Mouse (Mus musculus) regulatory T cell (primary cell): ENCODE results near the gene Crygs.

Source experiments
- in situ Hi-C: fragments of 300-600 bp; cut with MboI, MseI; formaldehyde crosslinking; loops from one replicate; pipeline ENCODE4 v1.15.1; 2025; ENCODE audit warnings: high pct_unique_total_duplicates

Crygs gene

DNA sequence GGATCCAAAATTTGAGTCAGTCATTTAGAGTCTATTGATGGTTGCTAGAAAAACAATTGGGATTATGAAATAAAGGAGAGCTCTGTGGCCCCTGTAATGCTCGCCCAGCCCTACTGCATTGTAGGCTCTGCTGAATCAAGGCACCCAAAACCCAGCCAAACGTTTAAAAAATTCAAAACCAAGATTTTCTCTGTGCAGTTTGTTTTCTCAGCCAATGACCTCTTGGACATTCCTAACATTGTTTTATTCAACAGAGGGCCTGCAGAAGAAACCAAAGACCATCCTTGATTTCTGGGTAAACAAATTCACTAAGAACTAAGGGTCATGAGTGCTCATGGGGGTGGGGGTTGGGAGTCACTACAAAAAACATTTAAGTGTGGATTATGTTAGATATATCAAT, at the start of gene Crygs:
Gene Crygs (minus strand): TSS at position 101 of the 400 bp plus-strand sequence.
- in situ Hi-C loops, result no loop called here

DNA sequence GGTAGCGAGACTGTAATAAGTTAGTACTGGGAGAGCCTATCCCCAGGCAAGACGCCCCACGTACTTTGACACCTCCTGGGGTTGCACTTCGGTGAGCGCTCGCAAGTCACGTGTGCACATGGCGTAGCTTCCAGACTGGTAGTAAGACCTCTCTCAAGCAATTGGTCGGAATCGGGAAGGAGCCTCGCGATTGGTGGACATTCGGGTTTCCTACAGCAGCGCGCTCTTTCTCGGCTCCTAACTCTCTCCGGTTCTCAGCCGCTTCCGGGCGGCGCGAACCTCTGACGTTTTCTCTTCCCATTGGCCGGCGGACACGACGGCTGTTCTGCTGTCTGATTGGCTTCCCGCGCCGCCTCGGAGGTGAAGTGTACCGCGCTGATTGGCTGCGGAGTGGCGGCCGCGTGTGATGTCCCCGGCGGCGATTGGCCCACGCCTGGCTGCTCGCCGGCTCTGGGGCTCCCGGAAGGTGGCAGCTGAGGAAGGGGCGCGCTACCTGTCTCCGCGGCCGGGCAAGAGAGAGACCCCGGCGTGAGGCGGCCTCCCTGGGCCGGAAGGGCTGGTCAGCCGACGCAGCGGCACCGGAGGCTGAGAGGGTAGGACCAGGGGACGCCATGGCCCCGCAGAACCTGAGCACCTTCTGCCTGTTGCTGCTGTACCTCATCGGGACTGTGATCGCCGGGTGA, 46.2 kb upstream of the Crygs start, which contains the start of the genes Tbccd1 and Dnajb11:
Gene Tbccd1 (minus strand): TSS at position 239 of the 683 bp plus-strand sequence.
Gene Dnajb11 (plus strand): TSS at position 415 of the 683 bp plus-strand sequence.
- in situ Hi-C loops, result no loop called here

DNA sequence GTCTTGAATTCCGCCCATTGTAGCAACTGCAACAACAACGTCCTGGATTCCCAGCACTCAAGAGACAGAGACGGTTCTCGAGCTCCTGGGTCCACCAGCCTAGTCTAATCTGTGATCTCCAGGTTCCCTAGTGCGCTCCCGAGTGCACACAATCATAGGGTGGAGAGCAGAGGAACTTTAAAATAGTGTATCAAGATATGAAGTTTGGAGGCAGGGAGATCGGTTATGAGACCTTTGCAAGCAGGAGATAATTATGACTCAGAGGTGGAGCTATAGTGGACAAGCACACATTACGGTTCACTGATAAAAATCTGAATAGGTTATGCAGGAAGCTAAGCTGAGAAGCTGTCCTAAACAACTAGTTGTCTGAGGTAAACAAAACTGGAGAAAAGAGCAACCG, 45.4 kb upstream of the Crygs start:
- in situ Hi-C loops, result no loop called here

DNA sequence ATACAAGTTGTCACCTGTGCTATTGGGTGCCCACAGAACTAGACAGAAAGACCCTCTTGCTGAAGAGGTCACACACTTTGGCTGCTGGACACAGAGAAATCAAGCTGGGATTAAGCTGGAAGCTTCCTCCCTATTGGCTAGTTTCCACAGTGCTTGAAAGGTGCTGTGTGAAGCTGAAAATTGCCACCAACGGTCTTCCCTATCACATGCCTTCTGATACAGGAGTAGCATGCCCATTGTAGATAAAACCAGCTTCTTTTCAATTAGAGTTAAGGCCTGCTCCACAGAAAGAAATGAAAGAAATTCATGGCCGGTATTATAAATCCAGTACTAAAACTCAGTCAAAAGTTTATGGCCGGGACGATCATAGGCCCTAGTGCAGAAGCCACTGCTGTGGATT, 41.3 kb upstream of the Crygs start:
- in situ Hi-C loops, result no loop called here

DNA sequence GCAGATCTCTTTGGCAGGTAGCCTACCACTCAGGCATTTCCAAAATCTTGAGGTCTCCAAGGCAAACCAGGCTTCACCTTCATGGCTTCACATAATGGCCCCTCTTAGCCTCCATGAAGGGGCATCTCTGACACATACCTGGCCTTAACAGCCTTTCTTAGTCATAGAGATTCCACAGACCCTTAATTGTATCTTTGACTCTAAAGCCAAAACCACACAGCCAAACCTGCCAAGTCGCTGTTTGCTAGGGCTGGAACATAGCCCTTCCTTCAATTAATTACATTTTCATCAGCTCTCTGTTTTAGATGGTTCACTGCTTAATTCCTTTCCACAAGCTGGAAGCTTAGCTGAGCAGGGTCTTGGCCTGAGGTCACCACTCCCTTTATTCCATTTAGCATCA, 37.0 kb upstream of the Crygs start:
- in situ Hi-C loops, result no loop called here

DNA sequence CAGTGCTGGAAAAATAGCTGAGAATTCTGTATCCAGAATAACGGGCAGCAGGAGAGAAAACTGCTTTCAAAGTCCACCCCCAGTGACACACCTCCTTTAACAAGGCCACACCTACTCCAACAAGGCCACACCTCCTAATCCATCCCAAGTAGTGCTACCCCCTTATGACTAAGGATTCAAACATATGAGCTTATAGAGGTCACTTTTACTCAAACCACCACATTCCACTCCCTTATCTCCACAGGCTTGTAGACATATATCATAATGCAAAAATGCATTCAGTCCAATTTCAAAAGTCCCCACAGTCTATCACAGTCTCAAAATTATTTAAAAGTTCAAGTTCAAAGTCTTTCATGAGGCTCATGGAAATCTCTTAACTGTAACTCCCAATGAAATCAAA, 36.3 kb upstream of the Crygs start:
- in situ Hi-C loops, result no loop called here

DNA sequence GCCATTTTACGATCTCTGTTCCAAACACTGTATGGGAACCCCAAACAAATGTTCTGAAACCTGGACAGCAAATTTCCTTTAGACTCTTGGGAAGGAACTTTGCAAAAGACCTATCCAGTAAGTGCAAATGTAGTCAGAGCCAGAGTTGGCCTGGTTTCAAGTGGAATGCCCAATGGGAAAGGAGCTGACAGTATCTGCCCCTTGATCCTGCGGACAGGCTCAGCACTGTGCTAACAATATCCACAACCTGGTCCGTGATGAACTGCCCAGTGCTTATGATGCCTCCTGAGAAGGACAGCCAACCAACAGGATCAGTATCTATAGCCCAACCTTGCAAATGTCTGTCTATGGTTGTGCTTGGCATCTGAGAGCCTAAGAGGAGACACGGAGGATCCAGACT, 34.1 kb upstream of the Crygs start:
- in situ Hi-C loops, result no loop called here

DNA sequence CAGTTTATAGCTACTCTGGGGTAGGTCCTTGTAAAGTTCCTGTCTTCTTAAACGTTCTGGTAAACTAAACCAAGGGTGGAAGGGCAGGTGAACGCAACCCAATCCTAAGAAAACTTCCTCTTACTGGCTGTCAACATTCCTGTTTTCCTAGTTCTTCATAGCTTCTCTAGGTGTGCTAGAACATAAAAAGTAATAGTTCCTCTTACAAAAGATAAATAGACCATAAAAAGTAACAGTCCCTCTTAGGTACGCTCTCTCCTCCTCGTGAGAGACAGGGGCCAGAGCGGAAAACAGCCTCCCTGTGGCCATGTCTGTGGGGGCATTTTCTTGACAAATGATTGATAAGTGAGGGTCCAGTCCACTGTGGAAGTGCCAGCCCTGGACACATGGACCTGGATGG, 33.5 kb upstream of the Crygs start:
- in situ Hi-C loops, result no loop called here

DNA sequence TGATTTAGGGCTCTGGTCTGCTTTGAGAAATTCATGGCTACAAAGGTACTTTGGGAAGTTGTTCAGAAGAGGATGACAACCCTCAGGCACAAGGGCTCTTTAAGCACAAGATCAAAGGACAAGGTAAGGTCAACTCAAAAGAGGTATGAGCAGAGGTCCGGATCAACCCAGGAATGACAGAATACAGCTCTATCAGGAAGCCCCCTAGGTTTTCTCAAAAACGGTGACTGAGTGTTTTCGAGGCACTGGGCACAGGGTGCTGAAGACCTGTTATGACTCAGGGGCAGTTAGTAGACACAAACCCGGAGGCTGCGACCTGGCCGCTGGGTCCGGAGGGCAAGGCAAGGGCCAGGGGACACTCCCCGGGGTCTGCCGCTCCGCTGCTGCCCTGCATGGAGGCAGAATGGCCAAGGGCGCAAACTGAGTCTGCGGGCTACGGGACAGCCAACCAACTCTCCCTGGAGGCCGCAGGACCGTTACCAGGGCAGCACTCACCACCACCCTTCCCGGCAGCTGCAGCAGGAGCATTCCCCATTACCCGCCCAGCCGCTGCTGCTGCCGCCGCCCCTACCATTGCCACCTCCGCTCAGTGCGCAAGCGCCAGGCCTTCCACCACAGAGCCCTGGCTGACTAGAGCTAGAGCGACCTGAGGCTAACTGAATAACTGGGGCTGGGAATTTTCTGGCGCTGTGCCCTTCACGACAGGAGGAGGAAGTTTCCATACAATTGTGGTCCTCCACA, 32.9 kb upstream of the Crygs start:
- in situ Hi-C loops, result no loop called here

DNA sequence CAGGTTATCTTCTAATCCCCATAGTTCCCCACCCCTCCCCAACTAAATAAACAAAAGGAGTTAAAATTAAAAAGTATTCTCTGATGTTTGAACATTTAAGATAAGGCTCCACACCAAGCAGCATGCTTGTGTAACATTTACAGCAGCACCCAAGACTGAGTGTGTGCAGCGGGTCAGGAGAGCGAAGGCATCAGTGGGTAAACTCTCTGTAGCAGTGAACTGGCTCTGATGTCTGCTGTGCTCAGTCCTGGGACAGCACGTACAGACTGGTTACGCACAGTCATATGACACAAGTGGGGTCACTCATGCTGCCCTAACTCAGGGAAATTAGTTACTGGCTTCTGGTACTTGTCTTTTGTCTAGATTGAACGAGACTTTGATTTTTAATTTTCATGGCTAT, 31.5 kb upstream of the Crygs start:
- in situ Hi-C loops, result no loop called here

DNA sequence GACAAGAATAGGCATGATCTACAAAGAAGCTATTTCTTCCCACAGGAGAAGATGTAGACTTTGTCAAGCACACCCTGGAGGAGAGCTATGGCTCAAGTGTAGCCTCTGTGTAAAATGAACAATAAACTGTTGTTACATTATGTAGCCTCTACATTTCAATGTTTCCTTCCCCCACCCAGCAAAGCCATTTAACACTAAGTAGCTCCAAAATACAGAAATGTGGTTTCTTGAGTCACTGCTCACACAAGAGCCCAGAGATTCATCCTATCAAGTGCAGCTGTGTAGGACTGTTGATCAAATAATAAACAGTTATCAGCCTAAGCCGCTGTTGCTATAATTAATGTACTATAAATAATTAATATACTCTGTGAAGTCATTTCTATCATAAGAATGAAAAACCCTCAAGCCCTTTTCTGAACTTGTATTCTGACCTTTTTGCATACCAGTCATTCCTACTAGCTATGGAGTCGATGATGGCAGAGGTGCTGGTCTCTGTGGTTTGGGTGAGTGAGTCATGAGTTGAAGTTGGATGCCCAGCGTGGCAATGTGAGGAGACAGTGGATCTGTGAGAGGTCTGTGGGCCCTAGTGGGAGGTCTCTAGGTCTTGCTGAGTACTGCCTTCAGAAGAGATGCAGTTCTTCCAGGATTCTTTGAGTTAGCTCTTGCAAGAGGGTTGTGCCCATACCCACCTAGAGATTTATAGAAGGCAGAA, 27.9 kb upstream of the Crygs start:
- in situ Hi-C loops, result no loop called here

DNA sequence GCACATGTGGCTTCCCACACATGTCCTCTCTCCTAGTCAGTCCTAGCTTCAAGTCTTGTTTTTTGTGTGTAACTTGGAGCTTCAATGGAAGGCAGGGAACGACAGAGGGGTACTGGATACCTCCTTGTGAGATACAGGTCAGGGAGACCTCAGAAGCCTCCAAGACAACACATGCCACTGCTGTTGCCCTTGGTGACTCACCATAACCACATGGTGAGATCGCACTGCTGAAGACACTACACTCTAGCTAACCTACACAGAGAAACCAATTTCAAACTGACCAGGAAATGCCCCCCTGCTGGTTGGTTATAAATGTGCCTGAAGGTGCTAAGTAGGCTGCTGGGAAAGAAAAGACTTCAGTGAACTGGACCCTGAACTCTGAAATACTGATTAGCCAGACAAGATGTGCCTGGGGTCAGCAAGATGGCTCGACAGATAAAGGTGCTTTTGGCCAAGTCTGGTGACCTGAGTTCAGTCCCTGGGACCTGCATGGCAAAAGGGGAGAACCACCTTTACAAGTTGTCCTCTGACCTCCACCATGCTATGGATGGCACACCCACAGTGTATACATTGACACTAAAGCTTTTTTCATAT, 21.7 kb upstream of the Crygs start:
- in situ Hi-C loops, result no loop called here

DNA sequence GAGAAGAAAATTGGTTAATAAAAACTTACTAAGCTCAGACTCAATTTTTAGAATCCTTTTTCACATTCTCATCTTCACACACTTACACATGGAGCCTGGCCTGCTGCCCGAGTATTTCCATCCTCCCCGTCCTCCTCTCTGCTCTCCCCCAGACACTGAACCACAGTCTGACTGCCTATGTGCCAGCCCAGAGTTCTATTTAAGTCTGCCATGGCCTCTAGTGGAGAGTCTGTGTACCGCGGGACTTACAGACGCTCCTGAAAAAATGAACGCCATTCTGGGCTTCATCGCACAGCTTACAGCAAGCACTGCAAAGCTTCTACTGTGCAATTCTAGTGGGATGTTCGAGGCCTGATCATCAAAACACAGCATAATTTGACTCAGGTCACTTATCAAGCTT, 9.4 kb upstream of the Crygs start:
- in situ Hi-C loops, result loop anchor here (5.0 kb wide), 1 partner anchor 88 kb away; no protein-coding TSS in a partner anchor

DNA sequence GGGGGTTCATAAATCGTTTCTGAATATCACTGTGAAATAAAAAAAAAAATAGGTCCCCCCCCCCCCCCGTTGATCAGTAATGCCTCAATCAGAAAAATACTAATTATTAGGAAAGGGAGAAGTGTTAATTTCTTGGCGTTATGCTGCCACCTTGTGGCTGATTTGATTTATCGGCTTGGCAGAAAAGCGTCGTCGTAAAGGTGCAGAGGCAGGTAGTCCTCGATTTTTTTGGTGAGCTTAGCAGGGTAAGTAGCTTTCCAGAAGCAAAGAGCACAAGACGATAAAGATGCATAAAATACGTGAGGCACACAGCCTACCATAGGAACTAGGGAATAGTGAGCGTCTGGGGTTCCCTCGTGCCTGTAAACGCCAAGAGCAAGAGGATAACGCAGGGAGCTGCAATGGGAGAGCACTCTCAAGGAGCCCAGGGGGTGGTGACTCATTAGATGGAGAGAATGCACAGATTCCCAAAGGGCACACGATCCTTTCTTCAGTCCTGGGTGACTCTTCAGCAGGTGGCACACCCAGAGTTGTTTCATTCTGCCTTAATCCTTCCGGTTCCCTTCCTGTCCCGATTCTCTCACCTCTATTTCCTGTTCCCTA, 3.8 kb downstream of the Crygs start:
- in situ Hi-C loops, result no loop called here

DNA sequence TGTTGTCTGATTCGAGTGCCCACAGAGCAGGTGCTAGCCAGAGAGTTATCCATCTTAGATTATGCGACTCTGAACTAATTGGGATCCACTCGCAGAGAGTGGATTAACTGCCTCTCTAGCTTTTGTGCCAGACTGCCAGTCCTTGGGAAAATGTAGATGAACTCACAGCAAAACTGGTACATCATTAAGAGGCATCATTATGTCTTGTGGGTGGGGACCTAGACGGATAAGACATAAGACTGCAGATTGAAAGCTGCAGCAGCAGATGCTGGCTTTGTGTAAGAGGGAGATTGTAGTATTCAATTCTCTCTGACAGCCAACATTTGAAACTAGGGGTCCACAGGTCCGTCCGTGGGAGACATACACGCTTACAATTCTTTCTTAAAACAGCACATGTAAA, 8.6 kb downstream of the Crygs start:
- in situ Hi-C loops, result loop anchor here (5.0 kb wide), 1 partner anchor 240 kb away; no protein-coding TSS in a partner anchor

DNA sequence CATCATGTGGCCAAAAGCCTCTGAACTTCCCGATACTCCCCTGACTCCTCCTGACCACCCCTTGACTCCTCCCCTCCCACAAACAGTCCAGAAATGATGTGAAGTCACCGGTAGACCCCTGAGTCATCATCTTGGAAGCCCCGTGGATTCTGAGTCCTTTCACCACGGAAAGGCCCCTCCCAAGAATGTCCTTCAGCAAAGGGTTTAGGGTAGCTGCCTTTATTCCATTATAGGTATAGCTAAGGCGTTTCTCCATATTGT, 10.6 kb downstream of the Crygs start:
- in situ Hi-C loops, result loop anchor here (5.0 kb wide), 1 partner anchor 238 kb away; no protein-coding TSS in a partner anchor

DNA sequence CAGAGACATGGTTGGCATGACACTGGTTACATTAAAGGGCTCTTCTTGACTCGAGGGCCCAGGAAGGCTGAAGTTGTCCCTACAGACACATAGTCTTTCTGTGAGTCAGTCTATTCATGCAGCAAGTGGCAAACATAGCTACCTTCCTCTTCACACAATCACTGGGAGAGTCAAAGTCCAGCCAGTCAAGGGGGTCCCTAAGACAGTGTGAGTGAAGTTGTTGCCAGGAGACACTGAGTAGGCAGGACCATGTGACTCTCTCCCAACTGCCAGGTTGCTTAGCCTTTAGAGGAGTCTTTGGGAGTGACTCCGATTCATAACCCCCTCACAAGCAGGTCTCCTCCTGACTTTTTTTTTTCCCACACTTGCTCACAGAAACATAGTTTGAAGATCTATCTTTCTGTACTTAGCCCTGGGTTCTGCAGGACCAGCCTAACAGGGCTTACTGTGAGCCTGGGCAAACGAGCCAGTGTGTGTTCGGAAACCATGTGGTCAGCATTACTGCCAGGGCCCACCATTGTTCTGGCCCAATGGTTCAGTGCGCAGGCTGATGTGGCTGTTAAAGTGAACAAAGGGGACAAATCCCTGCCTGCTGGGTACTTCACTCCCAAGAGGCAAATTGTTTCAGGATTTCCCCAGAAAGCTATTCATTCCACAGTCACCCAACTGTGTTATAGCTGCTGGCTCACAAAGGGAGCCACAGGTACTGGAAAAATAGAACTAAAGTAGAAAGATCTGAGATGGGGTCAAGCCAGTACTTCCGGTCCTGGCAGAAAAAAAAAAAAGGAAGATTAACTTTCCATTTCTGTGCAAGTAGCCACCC, 11.1 kb downstream of the Crygs start:
- in situ Hi-C loops, result loop anchor here (5.0 kb wide), 1 partner anchor 238 kb away; no protein-coding TSS in a partner anchor

DNA sequence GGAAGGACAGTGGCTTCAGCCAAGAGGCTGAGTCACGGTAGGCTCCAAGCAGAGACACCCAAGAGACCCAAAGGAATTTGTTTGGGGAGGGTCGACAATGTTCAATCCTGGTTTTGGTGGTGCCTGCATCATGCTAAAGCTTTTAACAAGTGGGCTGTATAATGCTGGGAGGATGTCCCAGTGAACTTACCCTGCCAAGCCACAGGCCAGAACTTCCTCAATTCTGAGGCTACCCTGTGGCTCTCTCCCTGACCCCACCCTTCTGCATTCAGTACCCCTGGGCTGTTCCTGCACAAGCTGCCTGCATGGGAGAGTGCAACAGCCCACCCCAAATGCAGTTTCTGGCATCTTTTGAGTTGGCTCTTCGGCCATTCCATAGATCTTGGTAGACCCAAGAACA, 12.9 kb downstream of the Crygs start:
- in situ Hi-C loops, result no loop called here

DNA sequence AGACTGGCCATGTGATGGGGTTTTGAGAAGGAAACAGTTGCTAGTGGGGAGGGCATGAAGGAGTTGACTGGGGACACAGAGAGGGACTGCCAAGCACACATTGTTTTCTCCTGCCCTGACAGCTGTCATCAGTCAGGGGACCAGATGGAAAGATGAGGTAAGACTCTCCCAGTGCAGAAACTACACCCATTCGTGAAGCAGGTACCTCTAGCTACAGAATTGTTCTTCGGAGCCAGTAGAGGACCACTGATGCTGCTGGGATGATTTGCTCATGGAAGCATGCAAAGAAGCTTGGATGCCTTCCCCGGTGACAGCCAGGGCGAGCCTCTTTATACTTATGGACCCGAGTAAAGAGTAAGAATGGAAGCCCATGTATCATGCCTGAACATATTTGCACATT, 13.9 kb downstream of the Crygs start:
- in situ Hi-C loops, result no loop called here

DNA sequence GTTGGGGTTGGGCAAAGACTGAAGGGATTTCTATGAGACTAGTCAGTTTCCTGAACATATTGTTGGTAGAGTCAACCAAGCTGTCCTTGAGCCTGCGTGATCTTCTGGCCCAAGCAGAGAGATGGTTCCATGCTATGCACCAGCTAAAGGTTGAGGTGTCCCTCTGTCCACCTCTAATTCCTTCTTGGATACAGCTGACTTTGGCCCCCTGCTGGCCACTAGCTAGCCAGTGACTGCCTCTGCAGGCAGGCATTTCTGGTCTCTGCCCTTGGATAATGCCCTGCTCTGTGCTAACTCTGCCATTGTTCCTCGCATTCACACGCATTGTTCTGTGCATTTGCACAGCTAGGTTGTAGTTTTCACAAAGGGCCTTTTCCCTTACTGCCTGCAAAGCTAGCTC, 15.9 kb downstream of the Crygs start:
- in situ Hi-C loops, result no loop called here

DNA sequence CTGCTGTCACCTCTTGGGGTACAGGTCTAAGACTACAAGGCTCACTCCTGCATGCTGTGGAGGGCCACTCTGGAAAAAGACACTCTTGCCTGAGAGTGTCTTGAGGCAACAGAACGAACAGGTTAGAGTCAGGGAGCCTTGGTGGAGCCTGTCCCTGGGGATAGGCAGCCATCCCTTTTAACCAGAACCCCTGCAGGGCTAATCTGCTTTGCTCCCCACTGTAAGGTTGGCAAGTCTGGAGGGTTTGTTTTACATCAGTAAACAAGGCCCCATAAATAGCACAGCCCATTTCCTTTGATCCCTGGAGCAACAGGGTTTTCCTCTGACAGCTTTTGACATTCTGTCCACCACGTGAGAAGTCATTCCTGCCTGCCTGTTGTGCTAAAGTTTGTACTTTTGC, 20.1 kb downstream of the Crygs start:
- in situ Hi-C loops, result loop anchor here (5.0 kb wide), 1 partner anchor 479 kb away; no protein-coding TSS in a partner anchor
